Mouse (Mus musculus) forebrain, embryonic 11.5 days (tissue): ENCODE data around the gene Mrpl18. TPM values are rescaled to one million over a fixed set of nuclear protein-coding genes. Genes with fewer than 3 reads are reported as not detected.

Source experiments
- ATAC-seq: fragments of 200-750 bp; cut with Nextera tagmentation; replicated peaks from 2 replicates; pipeline ENCODE4 v1.8.0; 2017; ENCODE audit warnings: moderate TSS enrichment; ENCODE audit not compliant: low FRiP score
- DNase-seq: peaks from one replicate; pipeline ENCODE4 v3.0.0-alpha.2; 2017; ENCODE audit warnings: low spot score
- H3K27ac ChIP-seq: fragments of 300-500 bp; sonication (generic); 2 replicates; pipeline ENCODE4 v1.5.1; 2014; ENCODE audit warnings: low read depth, low read length
- H3K27me3 ChIP-seq: fragments of 300-500 bp; sonication (generic); 2 replicates; pipeline ENCODE4 v1.6.1; 2014; ENCODE audit warnings: mild to moderate bottlenecking, low read length, mixed read lengths; ENCODE audit not compliant: control insufficient read depth, insufficient read depth
- H3K36me3 ChIP-seq: fragments of 300-500 bp; sonication (generic); 2 replicates; pipeline ENCODE4 v1.6.1; 2014; ENCODE audit warnings: mild to moderate bottlenecking, low read length, moderate library complexity, mixed read lengths; ENCODE audit not compliant: control insufficient read depth, insufficient read depth
- H3K4me1 ChIP-seq: fragments of 300-500 bp; sonication (generic); replicated peaks from 2 replicates; pipeline ENCODE4 v1.6.1; 2014; ENCODE audit warnings: low read length, mixed read lengths; ENCODE audit not compliant: control insufficient read depth, insufficient read depth
- H3K4me2 ChIP-seq: fragments of 300-500 bp; sonication (generic); 2 replicates; pipeline ENCODE4 v1.6.1; 2014; ENCODE audit warnings: low read depth, mild to moderate bottlenecking, low read length, moderate library complexity, mixed read lengths; ENCODE audit not compliant: severe bottlenecking
- H3K4me3 ChIP-seq: fragments of 300-500 bp; sonication (generic); 2 replicates; pipeline ENCODE4 v1.5.1; 2014; ENCODE audit warnings: low read depth, low read length
- H3K9ac ChIP-seq: fragments of 300-500 bp; sonication (generic); 2 replicates; pipeline ENCODE4 v1.6.1; 2014; ENCODE audit warnings: low read length
- H3K9me3 ChIP-seq: fragments of 300-500 bp; sonication (generic); 2 replicates; pipeline ENCODE4 v1.6.1; 2016; ENCODE audit warnings: low read length, mixed read lengths; ENCODE audit not compliant: control insufficient read depth
- WGBS: fragments of 180-500 bp; shearing (Covaris S2); extraction: QIAGEN DNeasy Blood & Tissue Kit; methylation state at CpG from one replicate; pipeline ENCODE4 v1.1.7; 2014; 5-methylcytosine and 5-hydroxymethylcytosine counted together
- polyA plus RNA-seq: library from polyadenylated mRNA; unstranded; fragments of >200 nt; fragmentation: Nextera tagmentation; extraction: Ambion mirVana; gene quantifications from 2 replicates; pipeline ENCODE4 v1.2.1, GENCODE M21; 2014

The Mrpl18 gene
- polyA plus RNA-seq, 1 experiment from 2014 or later = 187 TPM

GRCm38 (mm10) chr17:12881216-12881615 lies 34.9 kb downstream of the Mrpl18 start:
- Histone ChIP-seq H3K4me1 (no peaks in the 10 kb centered on the region), H3K27ac (no peak overlapping the region), H3K4me2 (no peak overlapping the region), H3K4me3 (no peak overlapping the region), H3K9me3 (no peaks in the 10 kb centered on the region), H3K36me3 (no peaks in the 10 kb centered on the region), H3K27me3 (no peaks in the 10 kb centered on the region), H3K9ac (no peak overlapping the region)
- DNase-seq = no peak
- ATAC-seq = no peak
- 81% methylated on average over 1 of the region's 1 CpGs for WGBS

DNA sequence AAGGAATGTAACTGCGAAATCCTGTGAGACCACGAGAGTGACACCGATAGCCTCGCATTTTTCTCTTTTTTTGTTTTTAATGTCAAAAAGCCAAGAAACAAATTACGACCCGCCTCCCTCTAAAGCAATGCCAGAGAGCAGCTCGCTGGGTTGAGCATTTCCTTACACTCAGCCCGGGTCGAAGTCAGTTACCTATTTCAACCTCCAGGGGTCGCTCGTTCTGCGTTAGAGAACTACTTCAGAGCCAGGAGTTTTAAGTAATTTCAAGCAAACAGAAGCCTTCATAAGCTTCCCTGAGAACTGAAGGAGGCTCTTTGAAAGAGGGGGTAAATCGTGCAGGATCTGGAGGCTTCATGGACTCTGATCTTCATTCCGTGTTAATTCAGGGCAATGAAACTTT lies 36.0 kb downstream of the Mrpl18 start:
- Histone ChIP-seq H3K27ac (no peak overlapping the region), H3K4me1 (no peaks in the 10 kb centered on the region), H3K9ac (no peak overlapping the region), H3K9me3 (no peaks in the 10 kb centered on the region), H3K4me3 (no peak overlapping the region), H3K4me2 (0 out of 2 replicates have a peak overlapping the region, but pooled peaks have one; percentile 5), H3K27me3 (no peaks in the 10 kb centered on the region), H3K36me3 (no peaks in the 10 kb centered on the region)
- peak; percentile 84 for DNase-seq
- ATAC-seq = peak; percentile 75; the same call in 1 of the 2 replicates
- WGBS = 4% methylated on average over 14 of the region's 14 CpGs

DNA sequence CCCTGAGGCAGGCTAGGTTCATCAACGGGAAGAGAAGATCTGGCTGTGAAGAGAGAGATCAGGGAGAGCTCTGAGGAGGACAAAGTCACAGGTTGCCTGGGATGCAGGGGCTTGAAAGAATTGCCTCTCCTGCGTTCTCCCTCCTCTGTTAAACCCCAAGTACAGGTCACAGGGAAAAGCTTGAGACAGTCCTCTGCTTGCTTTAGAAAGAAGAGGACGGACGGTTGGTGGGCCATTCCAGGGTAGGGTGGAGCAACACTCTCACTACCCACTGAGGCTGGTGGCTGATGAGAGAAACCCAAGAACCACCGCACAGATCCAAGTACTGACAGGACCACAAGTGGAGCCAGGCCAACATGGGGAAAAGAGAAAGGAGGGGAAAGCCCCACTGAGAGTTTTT lies 40.4 kb downstream of the Mrpl18 start, which contains the start of gene Mrgprh:
Gene Mrgprh, plus strand, starts transcription at position 301 of the 400 bp plus-strand sequence.
- no peaks in the 10 kb centered on the region; the same call in 1 of the 2 replicates for H3K27me3 ChIP-seq
- no peak within 1 kb of the TSS for H3K27ac ChIP-seq
- H3K4me3 ChIP-seq = no peak within 1 kb of the TSS
- WGBS = 81% methylated on average over 5 of the region's 5 CpGs
- ATAC-seq (no peak), DNase-seq (no peak)
- H3K9me3 ChIP-seq = no peaks in the 10 kb centered on the region
- H3K9ac ChIP-seq = no peak within 1 kb of the TSS
- H3K4me1 ChIP-seq = no peaks in the 10 kb centered on the region
- H3K4me2 ChIP-seq = no peak within 1 kb of the TSS
- H3K36me3 ChIP-seq = no peaks in the 10 kb centered on the region

GRCm38 (mm10) chr17:12872275-12873028 lies 43.7 kb downstream of the Mrpl18 start:
- 76% methylated on average over 16 of the region's 16 CpGs for WGBS
- H3K27ac ChIP-seq = no peak overlapping the region
- no peaks in the 10 kb centered on the region for H3K36me3 ChIP-seq
- no peak overlapping the region for H3K4me2 ChIP-seq
- no peaks in the 10 kb centered on the region; the same call in 1 of the 2 replicates for H3K27me3 ChIP-seq
- DNase-seq (no peak), ATAC-seq (no peak)
- no peak overlapping the region for H3K4me3 ChIP-seq
- no peaks in the 10 kb centered on the region for H3K4me1 ChIP-seq
- no peak overlapping the region for H3K9ac ChIP-seq
- H3K9me3 ChIP-seq = no peaks in the 10 kb centered on the region

GRCm38 (mm10) chr17:12868640-12869039 lies 47.5 kb downstream of the Mrpl18 start:
- Histone ChIP-seq H3K36me3 (no peaks in the 10 kb centered on the region), H3K9ac (no peak overlapping the region), H3K27me3 (no peaks in the 10 kb centered on the region; the same call in 1 of the 2 replicates), H3K9me3 (no peaks in the 10 kb centered on the region), H3K27ac (no peak overlapping the region), H3K4me3 (no peak overlapping the region), H3K4me1 (no peaks in the 10 kb centered on the region), H3K4me2 (no peak overlapping the region)
- DNase-seq (no peak), ATAC-seq (no peak)
- WGBS = 53% methylated on average over 4 of the region's 4 CpGs

DNA sequence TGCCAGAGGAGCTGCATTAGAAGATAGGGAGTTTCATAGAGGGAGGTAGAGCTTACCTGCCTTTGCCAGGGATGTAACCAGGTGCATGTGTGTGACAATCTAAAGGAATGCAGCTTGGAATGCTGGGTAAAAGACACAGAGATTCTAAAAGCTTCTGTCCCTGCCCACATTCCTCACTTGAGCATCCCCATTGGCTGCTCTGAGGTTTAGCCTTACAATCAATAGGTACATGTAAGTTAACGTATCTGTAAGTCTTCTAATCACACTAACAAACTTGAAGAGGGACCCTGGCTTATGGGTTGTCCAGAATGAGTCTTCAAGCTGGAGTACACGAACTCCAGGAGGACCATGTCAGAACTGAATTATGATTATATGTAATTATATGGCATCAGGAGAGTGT lies 48.1 kb downstream of the Mrpl18 start, which contains the start of gene Mas1:
Gene Mas1, minus strand, starts transcription at position 101 of the 400 bp plus-strand sequence.
- 62% methylated on average over 2 of the region's 2 CpGs for WGBS
- DNase-seq (no peak), ATAC-seq (no peak)
- H3K4me1 ChIP-seq = no peaks in the 10 kb centered on the region
- no peaks in the 10 kb centered on the region for H3K36me3 ChIP-seq
- H3K9me3 ChIP-seq = no peaks in the 10 kb centered on the region
- H3K4me3 ChIP-seq = no peak within 1 kb of the TSS
- H3K27me3 ChIP-seq = no peaks in the 10 kb centered on the region; the same call in 1 of the 2 replicates
- no peak within 1 kb of the TSS for H3K9ac ChIP-seq
- no peak within 1 kb of the TSS for H3K27ac ChIP-seq
- no peak within 1 kb of the TSS for H3K4me2 ChIP-seq

DNA sequence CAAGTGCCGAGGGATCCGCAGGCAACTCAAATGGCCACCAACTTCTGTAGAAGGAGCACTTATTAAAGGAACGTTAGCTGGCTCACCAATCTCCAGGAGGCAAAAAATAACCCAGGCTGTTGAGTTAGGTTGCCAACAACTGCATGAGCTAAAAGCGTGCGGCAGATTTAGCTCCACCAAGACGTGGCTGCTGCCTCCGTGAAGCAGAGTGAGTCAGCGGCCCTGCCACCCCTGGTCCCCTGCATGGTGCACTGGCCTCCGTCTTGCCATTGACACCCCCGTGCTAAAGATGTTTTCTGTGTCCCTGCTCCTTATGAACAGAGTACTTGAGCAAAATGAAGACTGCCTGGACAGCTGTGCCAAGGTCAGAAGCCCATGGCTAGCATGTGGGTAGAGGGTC lies 49.3 kb downstream of the Mrpl18 start:
- Histone ChIP-seq H3K9ac (no peak overlapping the region), H3K27ac (no peak overlapping the region), H3K9me3 (no peaks in the 10 kb centered on the region), H3K4me3 (no peak overlapping the region), H3K36me3 (no peaks in the 10 kb centered on the region), H3K4me1 (no peaks in the 10 kb centered on the region), H3K27me3 (no peaks in the 10 kb centered on the region; the same call in 1 of the 2 replicates), H3K4me2 (no peak overlapping the region)
- DNase-seq (no peak), ATAC-seq (no peak)
- WGBS = 83% methylated on average over 10 of the region's 10 CpGs

GRCm38 (mm10) chr17:12865407-12865806 lies 50.7 kb downstream of the Mrpl18 start:
- Histone ChIP-seq H3K4me2 (no peak overlapping the region), H3K4me1 (no peaks in the 10 kb centered on the region), H3K36me3 (no peaks in the 10 kb centered on the region), H3K4me3 (no peak overlapping the region), H3K27ac (no peak overlapping the region), H3K27me3 (no peaks in the 10 kb centered on the region), H3K9ac (no peak overlapping the region), H3K9me3 (no peaks in the 10 kb centered on the region)
- ATAC-seq (no peak), DNase-seq (no peak)
- WGBS = 65% methylated on average over 3 of the region's 3 CpGs

DNA sequence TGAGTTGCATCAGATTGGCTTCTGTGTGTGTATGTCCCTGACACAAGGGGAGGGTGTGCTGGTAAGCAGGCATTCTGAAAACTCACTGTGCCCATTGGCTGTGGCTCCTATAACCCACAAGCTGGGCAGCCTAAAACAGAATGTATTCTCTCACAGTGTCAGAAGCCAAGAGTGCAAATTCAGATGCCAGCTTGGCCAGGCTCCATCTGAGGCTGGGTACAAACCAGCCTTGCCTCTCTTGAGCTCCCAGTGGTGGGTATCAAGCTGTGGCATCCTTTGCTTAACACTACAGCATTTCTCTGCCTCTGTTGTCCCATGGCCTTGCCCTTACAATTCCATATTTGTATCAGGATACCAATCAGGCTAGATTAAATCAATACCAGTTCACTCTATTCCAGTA lies 52.0 kb downstream of the Mrpl18 start:
- no peaks in the 10 kb centered on the region for H3K36me3 ChIP-seq
- no peak overlapping the region for H3K4me3 ChIP-seq
- H3K27me3 ChIP-seq = no peaks in the 10 kb centered on the region
- H3K9me3 ChIP-seq = no peaks in the 10 kb centered on the region
- H3K9ac ChIP-seq = no peak overlapping the region
- no peak for DNase-seq
- H3K4me2 ChIP-seq = no peak overlapping the region
- no peaks in the 10 kb centered on the region for H3K4me1 ChIP-seq
- H3K27ac ChIP-seq = no peak overlapping the region
- no peak for ATAC-seq
